Mouse (Mus musculus): ENCODE results near the gene Fam174b.

Gene Fam174b

GRCm38 (mm10) chr7:73814454-73814853 lies 74.4 kb downstream of the Fam174b start:
- no peak for DNase-seq (ENCODE audit: low read depth, low spot score)

- DNase-seq (ENCODE audit: low read depth, low spot score), result no peak
These were observed 76.3 kb downstream of the Fam174b start for GRCm38 (mm10) chr7:73816255-73816996.

GRCm38 (mm10) chr7:73819366-73819765 lies 79.3 kb downstream of the Fam174b start:
- peak; percentile 69 for DNase-seq (ENCODE audit: low read depth, low spot score)
